33 mouse cellular contexts compared by ENCODE assay signal in genomic region chr3:22928970-22929369, GRCm38 (mm10).
DNase-seq lines count a peak whose midpoint lies in the region; ATAC-seq and TF ChIP-seq lines count a peak whose summit lies in the region.
"Had no signal": no experiment of that assay in that cellular context is flagged by ENCODE, and none has a peak within 500 bp of the region (broad histone marks: within the 10 kb centered on the region; RNA-seq: fewer than 3 reads in every experiment).

No protein-coding gene starts in this region.

- TF ChIP-seq CTCF in gastrocnemius, adult 2 months (IDR thresholded peaks at IDR 0.05): peak; percentile 45; the same call in 1 of the 2 replicates
- TF ChIP-seq CTCF in layer of hippocampus, adult 2 months (conservative IDR thresholded peaks at IDR 0.05): peak; percentile 62
- peak in 1 of 3 experiments; percentile 38; a peak in 3 of 6 replicates for TF ChIP-seq CTCF in MEL (IDR thresholded peaks at IDR 0.05 in 2 of 3, conservative IDR thresholded peaks at IDR 0.05 in 1 of 3; ENCODE audit: control insufficient read depth in 1 of 3, insufficient read depth in 1 of 3, low read depth in 2 of 3, low read length in 3 of 3, poor library complexity in 1 of 3, severe bottlenecking in 1 of 3)

- H3K27me3 ChIP-seq in MEL (ENCODE audit: control insufficient read depth in 1 of 2, insufficient read depth in 2 of 2, low read length in 2 of 2): no peaks in the 10 kb centered on the region
- no peaks in the 10 kb centered on the region for H3K27me3 ChIP-seq in midbrain, embryonic 16.5 days (ENCODE audit: control insufficient read depth, insufficient read depth, low read depth, low read length)
- H3K27me3 ChIP-seq: embryonic facial prominence, embryonic 12.5 days; heart, embryonic 12.5 days; hindbrain, embryonic 15.5 days; intestine, embryonic 15.5 days; limb, embryonic 13.5 days; midbrain, embryonic 15.5 days; neural tube, embryonic 13.5 days had no signal

- TF ChIP-seq POLR2A in MEL (IDR thresholded peaks at IDR 0.05; ENCODE audit: control insufficient read depth in 1 of 2, insufficient read depth in 1 of 2, low read depth in 1 of 2, low read length in 2 of 2, poor library complexity in 1 of 2): no peak

- no peaks in the 10 kb centered on the region for H3K4me1 ChIP-seq in MEL (ENCODE audit: control insufficient read depth in 1 of 2, insufficient read depth in 2 of 2, low read length in 2 of 2)
- no peaks in the 10 kb centered on the region for H3K4me1 ChIP-seq in midbrain, embryonic 16.5 days (ENCODE audit: control insufficient read depth, insufficient read depth, low read length)
- H3K4me1 ChIP-seq: embryonic facial prominence, embryonic 12.5 days; heart, embryonic 12.5 days; hindbrain, embryonic 10.5 days; hindbrain, embryonic 15.5 days; intestine, embryonic 15.5 days; limb, embryonic 13.5 days; midbrain, embryonic 15.5 days; neural tube, embryonic 13.5 days had no signal

- H3K4me2 ChIP-seq in midbrain, embryonic 16.5 days (ENCODE audit: low read length): no peak overlapping the region
- H3K4me2 ChIP-seq: embryonic facial prominence, embryonic 12.5 days; heart, embryonic 12.5 days; hindbrain, embryonic 15.5 days; intestine, embryonic 15.5 days; limb, embryonic 13.5 days; liver, embryonic 11.5 days; midbrain, embryonic 15.5 days; neural tube, embryonic 13.5 days had no signal

- ATAC-seq in midbrain, embryonic 16.5 days: no peak
- ATAC-seq: CD4-positive, CD25-positive, alpha-beta regulatory T cell, adult 4 months; intestine, embryonic 15.5 days had no signal

- WGBS in midbrain, embryonic 16.5 days: 90% methylated on average over 3 of the region's 3 CpGs

- no peaks in the 10 kb centered on the region for H3K36me3 ChIP-seq in MEL (ENCODE audit: control insufficient read depth in 1 of 2, insufficient read depth in 2 of 2, low read length in 2 of 2)
- no peaks in the 10 kb centered on the region for H3K36me3 ChIP-seq in midbrain, embryonic 16.5 days (ENCODE audit: control insufficient read depth, insufficient read depth, low read length)
- H3K36me3 ChIP-seq: embryonic facial prominence, embryonic 12.5 days; heart, embryonic 12.5 days; hindbrain, embryonic 10.5 days; hindbrain, embryonic 15.5 days; intestine, embryonic 15.5 days; limb, embryonic 13.5 days; midbrain, embryonic 15.5 days; neural tube, embryonic 13.5 days had no signal

- H3K27ac ChIP-seq in gastrocnemius, adult 2 months: no peak overlapping the region
- no peak overlapping the region for H3K27ac ChIP-seq in layer of hippocampus, adult 2 months
- H3K27ac ChIP-seq in MEL (ENCODE audit: control insufficient read depth, low read depth, low read length): no peak overlapping the region
- no peak overlapping the region for H3K27ac ChIP-seq in midbrain, embryonic 16.5 days (ENCODE audit: low read length)
- H3K27ac ChIP-seq: embryonic facial prominence, embryonic 12.5 days; hindbrain, embryonic 10.5 days; hindbrain, embryonic 15.5 days; intestine, embryonic 15.5 days; limb, embryonic 13.5 days; neural tube, embryonic 13.5 days had no signal

- DNase-seq in gastrocnemius, adult 2 months: no peak
- DNase-seq in gastrocnemius, postnatal 4 days (ENCODE audit: low spot score in 2 of 2): no peak
- DNase-seq in layer of hippocampus, adult 2 months (ENCODE audit: low spot score in 2 of 2): no peak
- no peak for DNase-seq in layer of hippocampus, postnatal 10 days (ENCODE audit: low spot score in 2 of 2)
- DNase-seq in A20 (ENCODE audit: low read depth, low spot score): peak; percentile 31
- DNase-seq in MEL (ENCODE audit: low read depth, low spot score): peak; percentile 10
- DNase-seq in thymus, postnatal 36 days: no peak
- DNase-seq: adrenal gland, postnatal 14 days; cerebellum, adult 11-12 months; cerebellum, adult 9-11 months; embryo, embryonic 11 days; gastrocnemius, postnatal 14 days; heart, adult 11 months; heart, postnatal 10 days; kidney, adult 8-10 months; kidney, postnatal 10 days; layer of hippocampus, adult 9-11 months; lung, postnatal 4 days; right cerebral cortex, postnatal 25 days; thymus, adult 2 months; thymus, postnatal 4 days had no signal

- H3K9me3 ChIP-seq in MEL (replicated peaks; ENCODE audit: insufficient read depth, low read length): no peaks in the 10 kb centered on the region
- H3K9me3 ChIP-seq in midbrain, embryonic 16.5 days (replicated peaks; ENCODE audit: control insufficient read depth, low read length, poor library complexity, severe bottlenecking): no peaks in the 10 kb centered on the region
- H3K9me3 ChIP-seq: embryonic facial prominence, embryonic 12.5 days; hindbrain, embryonic 10.5 days; hindbrain, embryonic 15.5 days; intestine, embryonic 15.5 days; limb, embryonic 13.5 days; midbrain, embryonic 15.5 days; neural tube, embryonic 13.5 days had no signal

- H3K4me3 ChIP-seq in gastrocnemius, adult 2 months: no peak overlapping the region
- no peak overlapping the region for H3K4me3 ChIP-seq in layer of hippocampus, adult 2 months
- H3K4me3 ChIP-seq in MEL (ENCODE audit: control insufficient read depth in 1 of 2, insufficient read depth in 1 of 2, low read depth in 2 of 2, low read length in 2 of 2): no peak overlapping the region
- no peak overlapping the region for H3K4me3 ChIP-seq in midbrain, embryonic 16.5 days (ENCODE audit: low read depth, low read length)
- H3K4me3 ChIP-seq: embryonic facial prominence, embryonic 12.5 days; heart, embryonic 12.5 days; hindbrain, embryonic 10.5 days; hindbrain, embryonic 15.5 days; intestine, embryonic 15.5 days; limb, embryonic 13.5 days; midbrain, embryonic 15.5 days; myocyte; neural tube, embryonic 13.5 days had no signal

- no peak overlapping the region for H3K9ac ChIP-seq in MEL (ENCODE audit: control insufficient read depth, low read depth, low read length, poor library complexity, severe bottlenecking)
- no peak overlapping the region for H3K9ac ChIP-seq in midbrain, embryonic 16.5 days (ENCODE audit: low read depth, low read length)
- H3K9ac ChIP-seq: embryonic facial prominence, embryonic 12.5 days; heart, embryonic 12.5 days; hindbrain, embryonic 15.5 days; intestine, embryonic 15.5 days; limb, embryonic 13.5 days; midbrain, embryonic 15.5 days; neural tube, embryonic 13.5 days had no signal

- TF ChIP-seq RAD21 in MEL (IDR thresholded peaks at IDR 0.05; ENCODE audit: low read depth, low read length): peak; percentile 60

- TF ChIP-seq EP300 in MEL (IDR thresholded peaks at IDR 0.05; ENCODE audit: low read depth in 1 of 2, low read length in 2 of 2): no peak

- no peaks in the 10 kb centered on the region for H3K79me2 ChIP-seq in MEL (ENCODE audit: control insufficient read depth, insufficient read depth, low read length, poor library complexity)

- intact Hi-C loops in gastrocnemius, adult 2 months (cut with DNase I): no loop called here

TF ChIP-seq in MEL, 35 proteins besides CTCF, POLR2A, EP300 and RAD21:
- TF ChIP-seq HCFC1 (IDR thresholded peaks at IDR 0.05; ENCODE audit: low read depth, low read length): no peak
- peak; percentile 34; the same call in 1 of the 2 replicates for TF ChIP-seq ZC3H11A (IDR thresholded peaks at IDR 0.05; ENCODE audit: low read depth, low read length)
- no peak for TF ChIP-seq BHLHE40 (IDR thresholded peaks at IDR 0.05; ENCODE audit: borderline replicate concordance, low read depth, low read length)
- no peak for TF ChIP-seq UBTF (IDR thresholded peaks at IDR 0.05; ENCODE audit: borderline replicate concordance, insufficient read depth, low read depth, low read length)
- TF ChIP-seq ETS1 (IDR thresholded peaks at IDR 0.05; ENCODE audit: low read depth, low read length): no peak
- no peak for TF ChIP-seq E2F4 (IDR thresholded peaks at IDR 0.05; ENCODE audit: borderline replicate concordance, low read depth, low read length)
- no peak for TF ChIP-seq ZMIZ1 (IDR thresholded peaks at IDR 0.05; ENCODE audit: low read depth, low read length)
- TF ChIP-seq USF2 (IDR thresholded peaks at IDR 0.05; ENCODE audit: borderline replicate concordance in 1 of 2, insufficient read depth in 1 of 2, low read depth in 1 of 2, low read length in 2 of 2): no peak
- no peak for TF ChIP-seq GABPA (IDR thresholded peaks at IDR 0.05; ENCODE audit: low read depth, low read length)
- TF ChIP-seq SIN3A (IDR thresholded peaks at IDR 0.05; ENCODE audit: low read length): no peak
- no peak for TF ChIP-seq NRF1 (IDR thresholded peaks at IDR 0.05; ENCODE audit: insufficient read depth, low read depth, low read length, poor library complexity, severe bottlenecking)
- peak; percentile 43 for TF ChIP-seq SMC3 (IDR thresholded peaks at IDR 0.05; ENCODE audit: low read depth, low read length)
- TF ChIP-seq USF1 (IDR thresholded peaks at IDR 0.05; ENCODE audit: low read depth, low read length): no peak
- no peak for TF ChIP-seq TAL1 (IDR thresholded peaks at IDR 0.05; ENCODE audit: low read length)
TF ChIP-seq in MEL: peak in this region for 2.

Comparison
In these comparisons a context has a peak if more than half of its experiments do, and no peak if none do; other contexts are left out.
1. DNase-seq: peak in A20 (single experiment) and MEL (single experiment); none in gastrocnemius, adult 2 months (single experiment), gastrocnemius, postnatal 4 days (0 of 2), layer of hippocampus, adult 2 months (0 of 2), layer of hippocampus, postnatal 10 days (0 of 2) and thymus, postnatal 36 days (0 of 2).